Mouse (Mus musculus): ENCODE measurements around the gene Ppp3r1.

- TF ChIP-seq CTCF (IDR thresholded peaks at IDR 0.05; ENCODE audit: low read depth, low read length) (no peak), POLR2A (IDR thresholded peaks at IDR 0.05; ENCODE audit: extremely low read depth, insufficient read depth, low read length) (no peak)
Measured at GRCm38 (mm10) chr11:17232792-17233191, 73.7 kb downstream of the Ppp3r1 start.
